Mouse (Mus musculus) embryonic facial prominence, embryonic 11.5 days (tissue): Measurements from ENCODE around the gene Gm7903. TPM values are rescaled to one million over a fixed set of nuclear protein-coding genes. Genes with fewer than 3 reads are reported as not detected.
"Not testable (repeated sequence)": the region's sequence is repeated elsewhere in the genome, so short reads cannot be mapped to it uniquely, and the experiment has no call there.

Source experiments
- ATAC-seq: fragments of 200-750 bp; cut with Nextera tagmentation; replicated peaks from 2 replicates; pipeline ENCODE4 v1.8.0; 2017; ENCODE audit warnings: low read depth; ENCODE audit not compliant: insufficient number of reproducible peaks, low FRiP score, low TSS enrichment
- DNase-seq: peaks from one replicate; pipeline ENCODE4 v3.0.0-alpha.2; 2015; ENCODE audit warnings: low spot score
- H3K27ac ChIP-seq: fragments of 300-500 bp; sonication (generic); replicated peaks from 2 replicates; pipeline ENCODE4 v1.5.1; 2014; ENCODE audit warnings: mild to moderate bottlenecking, low read depth, low read length, control low read depth
- H3K27me3 ChIP-seq: fragments of 300-500 bp; sonication (generic); 2 replicates; pipeline ENCODE4 v1.6.1; 2014; ENCODE audit warnings: mild to moderate bottlenecking, low read length, moderate library complexity, mixed read lengths; ENCODE audit not compliant: control insufficient read depth, insufficient read depth
- H3K36me3 ChIP-seq: fragments of 300-500 bp; sonication (generic); replicated peaks from 2 replicates; pipeline ENCODE4 v1.6.1; 2014; ENCODE audit warnings: low read depth, mild to moderate bottlenecking, low read length, moderate library complexity, mixed read lengths; ENCODE audit not compliant: control insufficient read depth, insufficient read depth
- H3K4me1 ChIP-seq: fragments of 300-500 bp; sonication (generic); 2 replicates; pipeline ENCODE4 v1.6.1; 2014; ENCODE audit warnings: low read length, mixed read lengths; ENCODE audit not compliant: control insufficient read depth, insufficient read depth
- H3K4me2 ChIP-seq: fragments of 300-500 bp; sonication (generic); 2 replicates; pipeline ENCODE4 v1.6.1; 2014; ENCODE audit warnings: low read depth, mild to moderate bottlenecking, control low read depth, low read length, moderate library complexity
- H3K4me3 ChIP-seq: fragments of 300-500 bp; sonication (generic); 2 replicates; pipeline ENCODE4 v1.5.1; 2014; ENCODE audit warnings: low read depth, low read length, control low read depth
- H3K9ac ChIP-seq: fragments of 300-500 bp; sonication (generic); replicated peaks from 2 replicates; pipeline ENCODE4 v1.6.1; 2014; ENCODE audit warnings: mild to moderate bottlenecking, control low read depth, low read length
- H3K9me3 ChIP-seq: fragments of 300-500 bp; sonication (generic); replicated peaks from 2 replicates; pipeline ENCODE4 v1.6.1; 2016; ENCODE audit warnings: mild to moderate bottlenecking, low read length, inconsistent platforms, mixed read lengths; ENCODE audit not compliant: control insufficient read depth
- WGBS: fragments of 180-500 bp; shearing (Covaris S2); extraction: QIAGEN DNeasy Blood & Tissue Kit; methylation state at CpG from one replicate; pipeline ENCODE4 v1.1.7; 2014; 5-methylcytosine and 5-hydroxymethylcytosine counted together
- polyA plus RNA-seq: library from polyadenylated mRNA; unstranded; fragments of >200 nt; fragmentation: Nextera tagmentation; extraction: Ambion mirVana; gene quantifications from 2 replicates; pipeline ENCODE4 v1.2.1, GENCODE M21; 2014

The Gm7903 gene
- polyA plus RNA-seq = not detected in 2 replicates

GRCm38 (mm10) chrX:135433535-135433934 is at the start of gene Gm7903:
Gm7903 (plus strand) TSS chrX:135433835.
- not testable (repeated sequence) for DNase-seq, H3K4me2 ChIP-seq, H3K9me3 ChIP-seq, H3K27me3 ChIP-seq, H3K4me1 ChIP-seq, H3K4me3 ChIP-seq, H3K27ac ChIP-seq, H3K36me3 ChIP-seq, H3K9ac ChIP-seq, ATAC-seq
- WGBS = no CpG with 5 or more reads among the region's 15 CpGs

GRCm38 (mm10) chrX:135403578-135403977 is 30.1 kb upstream of the Gm7903 start:
- WGBS = no CpG with 5 or more reads among the region's 3 CpGs
- DNase-seq, H3K9ac ChIP-seq, H3K27ac ChIP-seq, H3K9me3 ChIP-seq, H3K4me2 ChIP-seq, H3K4me3 ChIP-seq, ATAC-seq, H3K36me3 ChIP-seq, H3K4me1 ChIP-seq, H3K27me3 ChIP-seq: not testable (repeated sequence)

- not testable (repeated sequence) for H3K27me3 ChIP-seq, H3K36me3 ChIP-seq, H3K4me1 ChIP-seq, H3K4me2 ChIP-seq, ATAC-seq, H3K9ac ChIP-seq, H3K9me3 ChIP-seq, H3K27ac ChIP-seq, H3K4me3 ChIP-seq, DNase-seq
- 37% methylated on average over 3 of the region's 7 CpGs for WGBS
Measured at GRCm38 (mm10) chrX:135421203-135421602, 12.4 kb upstream of the Gm7903 start.

GRCm38 (mm10) chrX:135421824-135422223 is 11.8 kb upstream of the Gm7903 start:
- DNase-seq, H3K4me2 ChIP-seq, H3K4me1 ChIP-seq, H3K27ac ChIP-seq, H3K4me3 ChIP-seq, H3K9ac ChIP-seq, ATAC-seq, H3K27me3 ChIP-seq, H3K36me3 ChIP-seq, H3K9me3 ChIP-seq: not testable (repeated sequence)

GRCm38 (mm10) chrX:135422473-135422872 is 11.2 kb upstream of the Gm7903 start:
- not testable (repeated sequence) for ATAC-seq, H3K9ac ChIP-seq, H3K4me2 ChIP-seq, H3K9me3 ChIP-seq, H3K4me3 ChIP-seq, DNase-seq, H3K4me1 ChIP-seq, H3K27me3 ChIP-seq, H3K27ac ChIP-seq, H3K36me3 ChIP-seq
- no CpG with 5 or more reads among the region's 4 CpGs for WGBS

- not testable (repeated sequence) for H3K9ac ChIP-seq, ATAC-seq, H3K4me2 ChIP-seq, H3K9me3 ChIP-seq, H3K27me3 ChIP-seq, H3K4me1 ChIP-seq, H3K4me3 ChIP-seq, DNase-seq, H3K36me3 ChIP-seq, H3K27ac ChIP-seq
- WGBS = no CpG with 5 or more reads among the region's 3 CpGs
Measured at GRCm38 (mm10) chrX:135464160-135464559, 30.5 kb downstream of the Gm7903 start.

- WGBS = no CpG with 5 or more reads among the region's 6 CpGs
- H3K9ac ChIP-seq, H3K27ac ChIP-seq, DNase-seq, H3K4me2 ChIP-seq, H3K27me3 ChIP-seq, ATAC-seq, H3K4me3 ChIP-seq, H3K9me3 ChIP-seq, H3K4me1 ChIP-seq, H3K36me3 ChIP-seq: not testable (repeated sequence)
Measured at GRCm38 (mm10) chrX:135481902-135482301, 48.3 kb downstream of the Gm7903 start.

GRCm38 (mm10) chrX:135483183-135483582 is 49.5 kb downstream of the Gm7903 start:
- whole genome bisulfite sequencing = no CpG with 5 or more reads among the region's 3 CpGs

More at GRCm38 (mm10) chrX:135483183-135483582, 49.5 kb downstream of the Gm7903 start:
- H3K27me3 ChIP-seq, DNase-seq, H3K36me3 ChIP-seq, H3K9ac ChIP-seq, H3K4me3 ChIP-seq, H3K4me2 ChIP-seq, ATAC-seq, H3K9me3 ChIP-seq, H3K4me1 ChIP-seq, H3K27ac ChIP-seq: not testable (repeated sequence)
